Mouse (Mus musculus) ovary, adult 10 weeks (tissue): ENCODE results near the gene Gm3012. TPM values are rescaled to one million over a fixed set of nuclear protein-coding genes. Genes with fewer than 3 reads are reported as not detected.

ENCODE experiments used
- polyA plus RNA-seq: library from polyadenylated mRNA; stranded (reverse); fragments of 350-450 nt; fragmentation: Illumina TruSeq; extraction: RNeasy Lipid Tissue Mini Kit (QIAGEN cat#74804); gene quantifications from one replicate; pipeline ENCODE4 v1.2.3, GENCODE M21; 2014

Gm3012 gene
- polyA plus RNA-seq: not detected

DNA sequence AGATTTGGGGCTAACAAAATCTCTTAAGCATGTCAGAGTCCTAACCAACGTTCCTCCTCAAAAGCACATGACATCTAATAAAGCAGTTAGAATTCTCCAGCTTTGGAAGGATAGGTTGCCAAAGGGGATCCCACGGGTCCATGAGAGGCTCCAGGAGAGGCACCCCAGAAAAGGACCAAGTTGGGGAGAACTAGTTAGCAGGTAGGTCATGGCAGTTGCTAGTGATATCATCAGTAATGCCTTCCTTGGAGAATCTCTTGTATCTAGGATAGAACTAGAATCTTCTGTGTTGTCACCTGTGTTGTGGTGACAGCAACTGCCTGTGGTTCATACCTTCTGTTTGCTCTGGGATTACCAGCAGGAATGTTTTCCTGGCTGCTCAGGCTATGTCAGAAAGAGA is at the start of gene Gm3012:
Gene Gm3012 (plus strand): TSS at position 301 of the 400 bp plus-strand sequence.

GRCm38 (mm10) chr14:3651730-3652129 is 17.4 kb downstream of the Gm3012 start, which contains the start of gene Gm3020:
Gene Gm3020, plus strand, starts transcription at chr14:3652030.

DNA sequence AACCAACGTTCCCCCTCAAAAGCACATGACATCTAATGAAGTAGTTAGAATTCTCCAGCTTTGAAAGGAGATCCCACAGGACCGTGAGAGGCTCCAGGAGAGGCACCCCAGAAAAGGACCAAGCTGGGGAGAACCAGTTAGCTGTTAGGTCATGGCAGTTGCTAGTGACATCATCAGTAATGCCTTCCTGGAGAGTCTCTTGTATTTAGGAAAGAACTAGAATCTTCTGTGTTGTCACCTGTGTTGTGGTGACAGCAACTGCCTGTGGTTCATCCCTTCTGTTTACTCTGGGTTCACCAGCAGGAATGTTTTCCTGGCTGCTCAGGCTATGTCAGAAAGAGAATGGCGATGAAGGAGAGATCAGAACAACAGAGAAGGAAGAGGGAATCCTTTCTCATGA is 54.2 kb downstream of the Gm3012 start, which contains the start of gene Gm3043:
Gene Gm3043 (plus strand): TSS at position 301 of the 400 bp plus-strand sequence.

Other genes starting within 250 kb of the Gm3012 start
- gene Gm10413, start 239.4 kb upstream of the Gm3012 start, polyA plus RNA-seq: not detected
- gene Gm10409, start 221.9 kb upstream of the Gm3012 start, polyA plus RNA-seq: not detected
- gene Gm3005, start 206.4 kb upstream of the Gm3012 start, polyA plus RNA-seq: not detected
- gene Gm10408, start 185.1 kb upstream of the Gm3012 start, polyA plus RNA-seq: not detected
- not detected for gene Gm3020, start 17.5 kb downstream of the Gm3012 start, polyA plus RNA-seq
- gene Gm3043, start 54.3 kb downstream of the Gm3012 start, polyA plus RNA-seq: not detected
- gene Gm3002, start 175.6 kb downstream of the Gm3012 start, polyA plus RNA-seq: not detected
- not detected for gene Gm3033, start 211.7 kb downstream of the Gm3012 start, polyA plus RNA-seq
- not detected for gene Gm2916, start 249.7 kb downstream of the Gm3012 start, polyA plus RNA-seq